Mouse (Mus musculus) embryo, embryonic 11 days (tissue): ENCODE measurements around the gene Nkd2.

Experiments
- DNase-seq: peaks from one replicate; pipeline ENCODE4 v3.0.0-alpha.2; 2015

Gene Nkd2

DNA sequence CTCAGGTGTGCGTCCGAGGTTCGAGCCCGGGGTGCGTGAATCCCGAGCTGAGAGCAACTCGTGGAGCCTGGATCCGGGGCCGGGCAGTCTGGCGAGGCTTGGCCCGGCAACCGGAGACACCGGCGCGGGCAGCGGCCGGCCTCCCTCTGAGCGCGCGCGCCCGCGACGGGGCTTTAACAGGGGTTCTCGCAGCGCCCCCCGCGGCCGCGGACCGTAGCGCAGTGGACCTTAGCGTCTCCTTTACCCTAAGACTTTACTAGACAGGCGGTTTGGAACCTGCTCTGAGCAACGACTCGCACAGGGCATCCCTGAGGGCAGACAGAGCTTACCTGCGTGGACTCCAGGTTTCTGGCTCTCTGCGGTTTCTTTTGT, at the start of gene Nkd2:
Nkd2 (minus strand) TSS at position 167 of the 372 bp plus-strand sequence.
- peak; percentile 94 for DNase-seq

- peak; percentile 57 for DNase-seq
Measured at GRCm38 (mm10) chr13:73892493-73893178, 45.2 kb upstream of the Nkd2 start.

- DNase-seq = peak; percentile 70
Measured at GRCm38 (mm10) chr13:73887415-73887874, 40.0 kb upstream of the Nkd2 start.

DNA sequence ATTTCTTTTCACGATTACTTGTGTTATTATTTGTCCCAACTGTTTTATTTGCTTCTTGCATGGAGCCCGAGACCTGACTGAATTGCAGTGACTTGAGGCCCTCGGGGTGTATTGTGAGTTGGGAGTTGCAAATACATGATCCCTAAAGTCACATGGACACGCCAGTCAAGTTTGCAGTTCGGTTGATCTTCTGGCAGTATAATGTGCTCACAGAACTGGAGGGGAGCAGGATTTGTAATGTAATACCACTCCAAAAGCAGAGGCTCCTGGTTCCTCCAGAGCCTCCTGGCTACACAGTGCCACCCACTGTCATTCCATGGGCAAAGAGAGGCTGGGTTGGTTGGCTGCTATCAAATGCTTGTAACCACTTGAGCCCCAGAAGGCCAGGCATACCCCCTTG, 39.2 kb upstream of the Nkd2 start:
- peak; percentile 20 for DNase-seq

- DNase-seq = no peak
Measured at GRCm38 (mm10) chr13:73886066-73886465, 38.6 kb upstream of the Nkd2 start.

GRCm38 (mm10) chr13:73885656-73886055, 38.2 kb upstream of the Nkd2 start:
- no peak for DNase-seq

GRCm38 (mm10) chr13:73881347-73881746, 33.9 kb upstream of the Nkd2 start:
- DNase-seq = no peak

DNA sequence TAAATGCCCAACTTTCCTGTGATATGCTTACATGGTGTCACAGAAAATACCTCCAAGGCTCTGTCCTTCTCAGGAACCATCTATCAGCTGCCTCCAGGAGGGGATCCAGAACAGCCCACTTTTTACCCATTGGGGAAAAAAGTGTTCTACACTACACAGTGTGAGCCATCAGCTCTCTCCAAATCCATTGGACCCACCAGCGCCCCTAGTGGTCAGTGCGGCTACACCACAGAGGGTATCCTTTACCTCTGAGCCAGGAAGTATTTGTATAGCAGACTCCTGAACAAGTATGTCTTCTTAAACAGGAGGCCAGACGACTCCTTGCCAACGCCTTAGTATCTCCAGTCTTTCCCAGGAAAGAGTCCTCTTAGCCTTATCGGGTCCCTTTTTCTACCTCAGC, 32.4 kb upstream of the Nkd2 start:
- no peak for DNase-seq

DNA sequence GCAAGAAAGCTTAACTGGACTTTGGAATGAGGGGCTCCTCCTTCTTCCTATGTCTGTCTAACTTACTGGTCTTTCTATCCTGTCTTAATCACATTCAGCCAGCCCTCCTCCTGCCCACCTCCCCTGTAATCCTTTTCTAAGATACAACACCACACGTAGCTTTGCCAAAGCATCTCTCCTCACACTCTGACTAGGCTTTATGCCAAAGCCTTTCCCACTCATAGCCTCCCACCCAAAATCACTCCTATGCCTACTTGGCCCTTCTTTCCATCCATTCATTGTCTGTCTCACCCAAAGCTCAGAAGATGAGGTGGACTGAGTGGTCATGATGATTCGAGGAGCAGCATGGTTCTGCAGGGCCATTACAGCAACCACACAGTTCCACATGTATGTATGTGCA, 24.7 kb upstream of the Nkd2 start:
- no peak for DNase-seq

GRCm38 (mm10) chr13:73846589-73847464, 604 bp downstream of the Nkd2 start:
- peak; percentile 65 for DNase-seq

DNA sequence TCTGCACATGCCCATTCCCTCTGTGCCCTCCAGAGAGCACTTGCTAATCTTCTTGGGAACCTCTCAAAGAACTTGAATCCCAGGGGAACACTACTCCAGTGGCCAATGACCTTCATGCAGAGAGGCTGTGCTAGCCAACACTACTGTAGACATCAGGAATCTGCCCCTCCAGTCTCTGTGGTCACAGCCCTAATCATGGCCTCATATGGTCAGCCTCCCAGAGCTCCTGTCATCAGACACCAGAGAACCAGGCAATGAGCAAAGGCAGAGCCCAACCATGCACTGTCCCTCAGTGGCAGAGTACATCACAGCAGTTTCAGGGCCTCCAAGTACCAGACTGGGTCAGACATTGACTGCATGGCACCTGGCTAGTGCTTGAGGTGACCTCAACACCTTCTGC, 4.7 kb downstream of the Nkd2 start:
- no peak for DNase-seq

DNA sequence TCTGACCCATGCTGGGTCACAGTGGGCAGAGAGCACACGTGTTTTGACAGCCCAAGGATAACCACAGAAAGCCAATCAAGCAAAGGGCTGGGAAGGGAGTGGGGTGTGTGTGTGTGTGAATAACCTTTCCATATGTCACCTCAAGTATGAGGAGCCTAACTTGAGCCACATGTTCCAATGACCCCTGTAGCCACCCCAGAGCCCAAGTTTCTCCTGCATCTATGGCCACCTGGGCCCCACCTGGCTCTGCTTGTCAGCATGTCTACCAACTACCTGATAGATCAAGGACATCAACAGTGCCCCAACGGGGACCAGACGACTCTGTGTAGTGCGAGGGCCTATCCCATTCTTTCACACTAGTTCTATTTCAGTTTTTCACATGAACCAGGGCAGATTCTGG, 7.7 kb downstream of the Nkd2 start:
- peak; percentile 22 for DNase-seq

DNA sequence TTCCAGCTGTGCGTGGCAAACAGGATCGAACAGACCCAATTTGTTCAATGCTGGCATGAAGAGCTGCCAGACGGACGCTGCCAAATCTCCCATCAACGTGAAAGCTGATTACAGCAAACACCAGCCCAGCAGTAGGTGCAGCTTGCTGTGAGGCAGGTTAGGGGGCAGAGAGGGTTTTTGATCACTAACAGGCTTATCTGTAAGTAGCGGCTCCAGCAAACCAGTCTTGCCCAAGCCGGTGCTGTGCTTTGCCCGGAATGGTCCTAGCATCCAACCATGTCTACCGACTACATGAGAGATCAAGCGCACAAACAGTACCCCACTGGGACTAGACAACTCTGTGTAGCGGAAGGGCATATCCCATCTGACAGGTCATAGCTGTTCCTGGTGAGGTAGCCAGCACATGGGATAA, 8.3 kb downstream of the Nkd2 start:
- no peak for DNase-seq

DNA sequence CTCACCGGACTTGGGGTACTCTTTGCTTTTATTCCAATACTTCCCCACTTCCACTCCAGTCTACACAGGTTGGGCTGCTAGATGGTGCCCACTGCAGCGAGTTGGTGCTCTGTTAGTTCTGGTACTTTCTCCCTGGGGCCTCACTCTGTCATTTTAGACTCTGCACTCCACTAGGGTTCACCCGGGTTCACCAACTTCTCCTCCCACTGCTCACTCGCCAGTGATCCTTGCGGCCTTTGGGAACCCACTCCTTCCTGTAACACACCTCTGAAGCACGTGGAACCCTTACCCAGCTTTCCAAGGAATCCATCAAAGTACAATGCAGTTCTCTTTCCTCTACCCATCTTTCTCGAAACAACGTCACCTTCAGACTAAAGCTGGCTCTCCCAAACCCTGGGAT, 9.7 kb downstream of the Nkd2 start:
- DNase-seq = no peak

DNA sequence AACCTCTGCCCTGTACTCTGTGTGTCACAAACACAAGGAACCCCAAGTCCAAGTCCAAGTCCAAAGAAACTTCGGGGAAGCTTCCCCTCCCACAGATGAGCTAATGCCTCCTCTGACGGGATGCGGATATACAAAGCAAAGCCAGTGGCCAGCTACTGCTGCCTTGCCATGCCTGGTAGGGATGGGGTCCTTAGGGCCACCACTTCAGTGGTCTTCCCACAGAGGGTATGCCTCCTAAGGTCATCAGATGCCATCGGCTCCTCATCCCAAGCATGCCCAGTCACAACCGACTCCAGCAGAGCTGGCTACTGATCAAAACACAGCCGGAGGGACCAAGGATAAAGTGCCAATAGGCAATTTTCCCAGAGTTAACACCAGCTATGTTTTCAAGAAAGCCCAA, 10.9 kb downstream of the Nkd2 start:
- no peak for DNase-seq

DNA sequence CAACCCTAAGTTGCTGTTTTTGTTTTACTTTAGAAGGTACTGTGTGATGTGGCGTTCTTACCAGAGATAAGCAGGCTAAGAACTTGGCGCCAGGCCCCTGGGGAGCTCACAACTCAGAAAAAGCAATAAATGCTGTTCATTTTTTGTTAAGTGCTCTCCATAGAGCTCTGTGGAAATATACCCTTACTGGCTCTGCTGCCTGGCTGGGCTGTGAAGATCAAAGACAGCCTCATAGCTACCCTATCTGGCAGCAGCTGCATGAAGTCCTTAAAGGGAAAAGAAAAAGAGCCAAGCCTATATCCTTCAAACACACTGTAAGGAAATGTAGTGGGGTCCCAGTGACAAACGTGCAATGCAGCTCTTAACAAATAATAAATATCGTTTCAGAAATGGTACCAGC, 11.6 kb downstream of the Nkd2 start:
- no peak for DNase-seq

DNA sequence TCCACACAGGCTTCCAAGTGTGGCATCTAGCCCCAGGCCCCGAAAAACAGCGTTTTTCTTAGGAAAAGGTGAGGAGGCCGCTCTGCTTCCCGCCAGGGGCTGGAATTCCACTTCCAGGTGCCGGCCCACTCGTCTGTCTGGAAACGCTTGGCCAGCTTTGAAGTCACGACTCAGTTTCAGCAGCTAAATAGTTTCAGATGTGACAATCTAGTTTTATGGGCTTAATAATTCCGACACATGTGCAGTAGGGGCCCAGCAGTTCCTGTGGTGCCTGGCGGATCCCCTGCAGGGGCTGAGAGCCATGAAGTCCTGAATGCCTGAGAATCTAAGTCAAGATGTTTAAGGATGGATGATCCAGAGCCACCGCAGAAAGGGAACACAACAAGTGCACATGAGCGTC, 13.6 kb downstream of the Nkd2 start:
- peak; percentile 79 for DNase-seq

DNA sequence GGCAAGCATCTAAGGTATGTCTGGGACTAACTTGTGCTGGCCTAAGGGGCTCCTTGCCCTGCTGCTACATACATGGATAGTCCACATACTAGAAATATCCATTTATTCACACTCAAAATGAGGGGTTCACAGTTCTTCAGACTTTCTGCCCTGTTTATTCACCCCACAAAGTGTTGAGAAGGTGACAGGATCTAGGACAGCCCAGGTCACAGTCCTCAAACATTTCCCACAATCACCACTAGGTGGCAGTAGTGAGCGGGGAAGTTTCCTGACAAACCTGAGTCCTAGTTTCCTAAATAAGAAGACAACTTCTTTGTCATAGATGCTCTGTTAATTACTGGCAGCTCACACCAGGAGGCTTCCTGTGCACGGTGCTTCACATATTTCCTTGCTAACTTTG, 15.9 kb downstream of the Nkd2 start:
- peak; percentile 67 for DNase-seq

- DNase-seq = no peak
Measured at GRCm38 (mm10) chr13:73827243-73827642, 20.2 kb downstream of the Nkd2 start.

DNA sequence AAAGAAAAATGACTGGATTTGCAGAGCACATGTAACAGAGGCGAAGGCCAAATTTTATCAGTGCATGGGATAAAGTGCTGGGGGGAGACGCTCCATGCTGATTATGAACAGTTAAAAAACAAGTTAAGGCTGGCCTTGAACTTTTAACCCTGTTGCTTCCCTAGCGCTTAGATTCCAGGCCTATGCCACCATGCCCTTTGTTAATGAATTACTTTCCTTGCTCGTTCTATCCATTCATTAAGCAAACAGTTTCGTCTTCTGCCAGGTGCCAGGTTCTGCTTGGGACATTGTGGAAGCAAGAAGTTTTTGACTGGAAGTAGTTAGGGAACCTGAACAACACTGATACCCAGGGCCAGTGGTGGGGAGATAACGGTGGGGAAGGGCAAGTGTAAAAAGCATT, 23.7 kb downstream of the Nkd2 start:
- no peak for DNase-seq

GRCm38 (mm10) chr13:73822187-73822800, 25.1 kb downstream of the Nkd2 start:
- peak; percentile 72 for DNase-seq

GRCm38 (mm10) chr13:73821251-73821650, 26.2 kb downstream of the Nkd2 start:
- DNase-seq = no peak

DNA sequence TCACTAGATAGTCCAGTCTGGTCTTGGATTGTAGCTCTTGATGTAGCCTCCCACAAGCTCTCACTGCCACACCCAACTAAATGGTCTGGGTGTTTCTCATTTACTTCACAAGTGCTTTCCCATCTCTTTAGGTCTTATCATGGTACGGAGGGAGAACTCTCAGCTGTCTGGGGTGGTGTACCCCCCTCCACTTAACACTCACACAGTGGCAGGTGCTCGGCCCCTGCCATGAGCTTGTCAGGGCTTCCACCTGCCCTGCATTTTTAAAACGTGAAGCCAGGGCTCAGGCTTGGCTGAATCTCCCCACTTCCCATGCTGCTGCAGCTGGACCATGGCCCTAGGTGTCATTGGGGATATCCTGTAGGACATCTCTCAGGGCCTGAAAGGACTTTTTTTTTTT, 28.5 kb downstream of the Nkd2 start:
- DNase-seq = no peak

- no peak for DNase-seq
Measured at GRCm38 (mm10) chr13:73816338-73816737, 31.1 kb downstream of the Nkd2 start.
